Mouse (Mus musculus) brain, adult 2 months (tissue): ENCODE results near the gene Mrps18c.

Experiments
- DNase-seq: peaks from one replicate; pipeline ENCODE4 v3.0.0; 2011; ENCODE audit warnings: low read depth, low spot score

Gene Mrps18c

GRCm38 (mm10) chr5:100798165-100798860 lies at the start of gene Mrps18c, which contains the start of gene Helq:
Mrps18c (plus strand) TSS chr5:100798627.
Helq (minus strand) TSS chr5:100798598.
- DNase-seq = peak; percentile 98

GRCm38 (mm10) chr5:100750617-100751255 lies 47.7 kb upstream of the Mrps18c start:
- no peak for DNase-seq

GRCm38 (mm10) chr5:100751655-100752054 lies 46.8 kb upstream of the Mrps18c start:
- no peak for DNase-seq

- peak; percentile 81 for DNase-seq
Measured at GRCm38 (mm10) chr5:100753407-100753806, 45.0 kb upstream of the Mrps18c start.

GRCm38 (mm10) chr5:100758121-100758520 lies 40.3 kb upstream of the Mrps18c start:
- DNase-seq = no peak

GRCm38 (mm10) chr5:100760049-100760663 lies 38.3 kb upstream of the Mrps18c start:
- DNase-seq = no peak

GRCm38 (mm10) chr5:100761736-100762135 lies 36.7 kb upstream of the Mrps18c start:
- DNase-seq = no peak

GRCm38 (mm10) chr5:100766026-100766425 lies 32.4 kb upstream of the Mrps18c start:
- DNase-seq = peak; percentile 65

- no peak for DNase-seq
Measured at GRCm38 (mm10) chr5:100771575-100771974, 26.9 kb upstream of the Mrps18c start.

- no peak for DNase-seq
Measured at GRCm38 (mm10) chr5:100775778-100776404, 22.5 kb upstream of the Mrps18c start.

GRCm38 (mm10) chr5:100776900-100777299 lies 21.5 kb upstream of the Mrps18c start:
- no peak for DNase-seq

GRCm38 (mm10) chr5:100779002-100779401 lies 19.4 kb upstream of the Mrps18c start:
- DNase-seq = peak; percentile 20

GRCm38 (mm10) chr5:100787527-100787926 lies 10.9 kb upstream of the Mrps18c start:
- DNase-seq = no peak

GRCm38 (mm10) chr5:100792261-100792660 lies 6.2 kb upstream of the Mrps18c start:
- DNase-seq = no peak

GRCm38 (mm10) chr5:100794084-100794483 lies 4.3 kb upstream of the Mrps18c start:
- DNase-seq = no peak

GRCm38 (mm10) chr5:100818341-100818740 lies 19.9 kb downstream of the Mrps18c start:
- no peak for DNase-seq

GRCm38 (mm10) chr5:100819568-100820480 lies 21.4 kb downstream of the Mrps18c start:
- DNase-seq = peak; percentile 49

- peak; percentile 94 for DNase-seq
Measured at GRCm38 (mm10) chr5:100820483-100821184, 22.2 kb downstream of the Mrps18c start, which contains the start of gene Abraxas1. Abraxas1 (minus strand) TSS chr5:100820965.

GRCm38 (mm10) chr5:100821375-100821774 lies 22.9 kb downstream of the Mrps18c start:
- no peak for DNase-seq

GRCm38 (mm10) chr5:100822826-100823225 lies 24.4 kb downstream of the Mrps18c start:
- no peak for DNase-seq
